Mouse (Mus musculus): Measurements from ENCODE around the gene Ubash3b.

The Ubash3b gene

DNA sequence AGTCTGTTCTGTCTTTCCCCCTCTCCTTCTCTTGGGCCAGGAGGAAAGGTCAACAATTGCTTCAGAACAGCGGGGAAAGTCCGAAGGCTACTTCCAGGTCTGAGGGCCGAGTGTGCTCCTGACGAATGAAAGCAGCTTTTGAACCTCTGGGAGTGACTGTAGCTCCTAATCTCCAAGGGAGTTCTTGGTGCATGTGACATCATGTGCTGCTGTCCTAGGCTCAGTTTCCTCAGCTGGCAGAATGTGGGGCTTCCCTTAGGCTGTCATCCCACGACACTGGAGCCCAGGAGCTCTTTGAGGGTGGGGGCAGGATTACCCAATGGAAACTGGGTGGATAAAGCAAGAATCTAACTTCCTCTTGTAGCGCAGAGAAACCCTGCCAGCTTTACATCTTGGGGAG, at the start of gene Ubash3b:
Gene Ubash3b (minus strand): TSS at position 285 of the 400 bp plus-strand sequence.
- DNase-seq = no peak

DNA sequence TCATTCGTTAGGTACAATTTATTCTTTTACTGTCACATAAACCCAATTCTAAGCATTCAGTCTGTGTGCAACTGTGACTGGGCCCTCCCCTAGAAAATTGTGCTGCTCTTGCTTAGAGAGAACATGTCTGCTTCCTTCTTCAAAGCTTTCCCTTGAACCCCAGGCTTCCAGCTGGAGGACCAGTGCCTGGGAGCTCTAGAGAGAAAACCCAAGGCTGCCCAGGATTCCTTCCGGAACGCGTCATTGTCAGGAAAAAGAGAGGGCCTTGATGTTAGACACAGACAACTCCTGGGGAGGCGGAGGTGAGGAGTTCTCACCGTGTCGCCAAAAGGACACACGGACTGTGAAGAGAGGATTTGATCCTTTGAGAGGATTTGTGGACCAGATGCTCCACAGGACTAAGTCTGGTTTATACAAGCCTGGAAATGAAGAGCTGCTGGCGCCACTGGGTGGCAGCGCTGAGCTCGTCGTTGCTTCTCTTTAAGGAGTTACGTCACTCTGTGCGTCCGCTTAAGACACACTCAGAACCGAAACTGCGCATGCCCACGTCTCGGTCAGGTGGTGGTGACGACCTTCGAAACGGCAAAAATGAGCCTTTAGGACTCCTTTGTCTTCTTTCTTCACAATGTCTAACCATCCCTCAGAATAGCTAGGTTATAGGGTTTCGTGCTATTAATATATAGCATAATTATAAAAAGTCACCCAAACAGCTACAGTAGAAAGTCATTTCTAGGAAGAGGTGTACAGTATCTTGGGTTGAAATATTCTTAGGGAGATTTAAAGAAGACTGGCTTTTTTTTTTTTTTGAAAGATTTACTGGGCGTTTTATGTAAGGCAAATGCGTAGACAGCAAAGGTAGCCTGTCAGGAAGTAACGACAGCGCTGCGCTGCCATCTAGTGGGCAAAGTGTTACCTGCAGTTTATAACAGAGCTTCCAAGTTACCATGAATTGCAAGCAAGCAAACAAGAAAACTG, 45.9 kb upstream of the Ubash3b start:
- DNase-seq = peak; percentile 92

DNA sequence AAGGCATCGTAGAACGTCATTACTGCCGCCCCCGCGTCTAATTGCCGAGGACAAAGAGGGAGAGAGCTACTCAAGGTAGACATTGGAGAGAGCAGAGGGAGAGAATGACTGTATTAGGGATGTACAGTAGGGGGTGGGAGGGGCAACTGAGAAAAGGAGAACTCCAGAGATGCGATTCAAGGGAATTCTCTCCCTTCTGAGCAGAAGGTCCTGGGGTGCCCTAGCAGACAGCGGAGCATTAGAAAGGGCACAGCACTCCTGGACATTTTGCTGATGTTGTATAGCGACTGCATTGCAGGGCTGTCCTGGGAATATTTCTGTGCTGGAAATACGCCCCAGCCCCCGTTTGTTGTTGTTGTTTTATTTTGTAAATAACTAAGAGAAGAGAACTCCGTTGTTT, 45.2 kb upstream of the Ubash3b start:
- no peak for DNase-seq

DNA sequence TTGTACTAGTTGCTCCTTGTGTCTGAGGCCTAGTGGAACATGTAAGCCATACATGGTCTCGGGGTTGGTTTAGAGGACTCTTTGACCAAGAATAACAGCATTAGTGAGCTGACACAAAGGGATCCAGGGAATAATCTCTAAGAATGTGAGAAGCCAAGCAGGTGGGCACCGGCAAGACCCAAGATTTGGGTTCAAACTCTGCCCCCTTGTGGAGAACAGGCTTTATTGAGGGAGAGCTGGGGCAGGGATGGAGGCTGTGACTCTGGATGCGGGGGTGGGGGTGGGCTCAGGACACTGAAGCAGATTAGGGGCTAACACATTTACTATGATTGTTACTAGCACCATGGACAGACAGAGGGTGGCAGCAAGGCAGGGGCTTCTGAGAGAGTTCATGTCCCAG, 43.8 kb upstream of the Ubash3b start:
- DNase-seq = no peak

GRCm38 (mm10) chr9:41199456-41200252, 38.2 kb upstream of the Ubash3b start:
- DNase-seq = no peak

DNA sequence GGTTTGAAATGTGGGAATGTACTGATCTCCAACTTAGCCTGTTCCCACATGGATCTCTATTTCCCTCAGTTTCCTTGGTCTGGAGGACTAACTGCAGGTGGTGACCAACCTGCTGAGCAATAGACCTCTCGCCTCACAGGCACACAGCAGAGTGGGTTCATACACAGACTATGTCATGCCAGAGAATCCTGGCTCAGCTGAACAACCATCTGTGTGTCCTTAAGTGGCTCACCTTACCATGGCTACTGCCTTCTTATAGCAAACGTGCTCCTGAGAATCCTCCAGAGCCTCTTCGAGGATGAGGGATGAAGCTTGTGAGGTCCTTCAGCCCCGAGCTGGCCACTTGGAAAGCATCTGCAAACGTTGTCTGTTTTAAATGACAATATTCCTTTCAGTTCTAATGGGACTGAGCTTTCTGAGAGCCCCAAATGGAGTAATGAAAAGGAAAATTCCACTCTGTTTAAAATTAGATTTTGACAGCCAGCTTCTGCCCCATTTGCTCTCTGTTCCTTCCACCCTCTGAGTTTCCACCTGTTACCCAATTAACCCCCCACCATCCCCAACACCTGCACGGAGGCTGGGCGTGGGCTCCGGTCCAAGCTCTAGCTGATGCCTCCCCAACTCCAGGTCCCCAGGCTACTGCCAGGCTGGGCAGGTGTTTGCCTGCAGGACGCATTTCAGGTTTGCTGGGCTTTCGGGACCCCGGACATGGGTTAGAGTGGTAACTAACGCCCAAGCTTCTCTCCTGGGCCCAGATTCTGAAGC, 37.2 kb upstream of the Ubash3b start:
- DNase-seq = peak; percentile 94

- no peak for DNase-seq
These were observed 34.3 kb upstream of the Ubash3b start for GRCm38 (mm10) chr9:41195742-41196311.

DNA sequence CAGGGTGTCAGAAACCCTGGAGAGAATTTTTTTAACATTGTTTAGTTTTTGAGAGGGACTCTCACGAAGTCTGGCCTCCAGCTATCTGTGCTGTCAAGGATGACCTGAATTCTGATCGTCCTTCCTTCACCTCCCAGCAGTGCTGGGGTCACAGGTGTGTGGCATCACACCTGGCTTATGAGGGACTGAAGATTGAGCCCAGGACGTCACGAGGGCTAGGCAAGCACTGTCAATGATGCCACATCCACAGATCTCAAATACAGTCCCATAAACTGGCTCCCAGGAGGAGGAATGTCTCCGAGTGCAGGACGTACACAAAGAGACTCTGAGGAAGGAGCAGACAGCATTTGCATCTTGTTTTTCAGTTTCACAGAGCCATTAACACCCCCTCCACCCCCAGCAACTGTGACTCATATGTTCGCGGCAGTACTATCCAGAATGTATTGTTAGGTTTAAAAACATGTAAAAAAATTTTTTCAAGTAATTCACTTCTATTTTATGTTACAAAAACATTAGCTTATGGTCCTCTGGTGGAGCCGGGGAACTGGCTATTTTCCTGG, 30.2 kb upstream of the Ubash3b start:
- DNase-seq = no peak

DNA sequence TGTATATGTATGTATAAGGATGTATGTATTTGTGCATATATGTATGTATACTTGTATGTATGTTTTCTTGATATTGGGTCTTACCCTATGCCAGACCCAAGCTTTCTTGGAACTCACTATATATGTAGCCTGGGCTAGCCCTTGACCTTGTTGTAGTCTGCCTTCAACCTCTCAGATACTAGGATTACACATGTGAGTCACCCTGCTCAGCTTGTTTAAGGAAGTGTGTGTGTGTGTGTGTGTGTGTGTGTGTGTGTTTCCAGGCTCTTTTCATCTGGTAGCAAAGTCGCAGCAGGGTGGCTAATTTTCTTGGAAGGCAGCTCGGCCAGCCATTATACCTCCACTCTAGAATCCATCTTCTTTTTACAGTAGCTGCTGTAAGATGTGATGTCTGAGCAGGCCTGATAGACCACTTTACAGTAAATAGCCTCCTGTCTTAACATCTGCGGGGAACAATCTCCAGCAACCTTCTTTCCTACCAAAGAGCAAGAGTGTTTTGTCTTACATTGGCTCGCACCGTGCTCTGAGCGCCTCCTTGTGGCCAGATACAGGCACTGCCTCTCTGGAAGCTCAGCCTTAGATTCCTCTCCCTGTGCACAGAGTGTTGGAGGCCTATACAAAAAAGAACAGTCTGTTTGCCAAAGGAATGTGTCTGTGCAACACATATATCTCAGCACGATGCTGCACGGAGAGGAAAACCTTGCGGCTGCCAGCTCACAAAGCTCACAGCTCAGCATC, 29.4 kb upstream of the Ubash3b start:
- peak; percentile 91 for DNase-seq

GRCm38 (mm10) chr9:41187939-41188338, 26.4 kb upstream of the Ubash3b start:
- no peak for DNase-seq

GRCm38 (mm10) chr9:41187498-41187897, 26.0 kb upstream of the Ubash3b start:
- no peak for DNase-seq

DNA sequence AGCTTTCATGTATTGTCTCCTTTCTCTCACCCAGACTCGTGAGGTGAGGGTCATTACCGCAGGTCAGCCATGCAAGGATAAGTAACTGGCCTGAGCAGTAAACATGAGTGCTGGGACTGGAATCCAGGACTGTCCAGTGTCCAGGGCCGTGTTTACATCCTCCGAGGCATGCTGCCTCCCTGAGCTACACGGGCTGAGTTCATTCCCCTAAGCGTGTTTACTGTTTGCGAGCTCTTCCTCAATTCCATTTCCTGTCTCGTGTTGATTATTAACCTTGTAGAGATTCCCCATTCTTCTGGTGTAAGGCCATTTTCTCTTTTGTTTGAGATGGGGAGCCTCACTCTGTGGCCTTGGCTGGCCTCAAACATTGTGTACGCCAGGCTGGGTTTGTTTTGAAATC, 23.8 kb upstream of the Ubash3b start:
- DNase-seq = no peak

DNA sequence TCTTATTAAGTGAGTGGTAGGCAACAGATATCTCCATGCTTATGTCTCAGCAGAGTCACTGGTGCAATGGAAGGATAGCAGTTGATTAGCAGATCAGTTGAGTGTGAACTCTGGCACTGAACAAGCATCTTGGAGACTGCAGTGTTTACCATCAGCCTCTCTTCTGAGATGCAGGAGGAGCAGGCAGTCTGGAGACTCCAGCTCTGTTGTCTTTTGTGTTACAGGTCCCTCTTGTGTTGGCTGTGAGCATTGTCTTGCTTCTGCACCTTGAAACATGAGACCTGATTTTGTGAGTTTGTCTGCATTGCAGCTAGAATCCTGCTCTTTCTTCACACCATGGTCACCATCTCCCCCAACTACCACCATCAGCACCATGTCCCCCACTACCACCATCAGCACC, 21.1 kb upstream of the Ubash3b start:
- DNase-seq = peak; percentile 76

- no peak for DNase-seq
These were observed 20.3 kb upstream of the Ubash3b start for GRCm38 (mm10) chr9:41181803-41182202.

GRCm38 (mm10) chr9:41181372-41181771, 19.9 kb upstream of the Ubash3b start:
- DNase-seq = no peak

GRCm38 (mm10) chr9:41179056-41179455, 17.6 kb upstream of the Ubash3b start:
- DNase-seq = no peak

DNA sequence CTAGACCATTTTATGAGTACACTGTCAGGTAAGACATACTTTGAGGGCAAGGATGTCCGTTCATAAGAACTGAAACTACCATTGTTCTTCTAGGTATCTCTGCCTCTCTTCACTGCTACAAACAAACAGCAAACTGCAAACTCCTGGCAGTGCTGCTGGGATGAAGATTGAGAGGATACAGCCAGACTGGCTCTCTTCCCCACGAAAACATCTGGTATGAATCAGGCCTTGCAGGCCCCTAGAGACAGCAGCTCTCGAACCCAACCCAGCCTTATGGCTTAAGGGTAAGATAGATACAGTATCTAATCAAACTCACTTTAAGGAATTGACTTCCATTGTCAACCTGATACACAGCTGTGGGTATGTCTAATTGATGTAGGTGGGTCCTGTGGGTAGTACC, 11.7 kb upstream of the Ubash3b start:
- DNase-seq = no peak

GRCm38 (mm10) chr9:41172426-41172825, 10.9 kb upstream of the Ubash3b start:
- DNase-seq = no peak

DNA sequence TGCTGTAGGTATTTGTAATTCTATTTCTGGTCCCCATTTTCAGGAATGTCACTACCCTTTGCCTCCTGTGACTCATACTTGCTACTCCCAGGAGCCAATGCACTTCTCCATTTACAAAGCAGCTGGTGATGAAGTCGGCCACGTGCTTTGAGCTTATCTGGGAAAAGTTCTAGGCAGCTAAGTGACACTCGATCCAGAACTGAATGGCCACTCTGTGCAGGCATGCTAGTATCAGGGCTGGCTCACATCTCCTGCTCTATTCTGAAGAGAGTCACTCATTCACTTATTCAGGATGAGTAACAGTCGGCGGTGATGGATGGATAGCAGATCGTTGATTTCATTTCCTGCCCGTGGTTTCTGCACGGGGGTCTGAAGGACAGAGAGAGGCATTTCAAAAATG, 8.5 kb upstream of the Ubash3b start:
- no peak for DNase-seq

GRCm38 (mm10) chr9:41168656-41169055, 7.2 kb upstream of the Ubash3b start:
- DNase-seq = no peak

GRCm38 (mm10) chr9:41168206-41168605, 6.7 kb upstream of the Ubash3b start:
- DNase-seq = no peak

GRCm38 (mm10) chr9:41166886-41167285, 5.4 kb upstream of the Ubash3b start:
- DNase-seq = no peak
